Mouse (Mus musculus) heart, adult 2 months (tissue): ENCODE results near the gene Akna. TPM values are rescaled to one million over a fixed set of nuclear protein-coding genes. Genes with fewer than 3 reads are reported as not detected.

Source experiments
- DNase-seq, 2 experiments: peaks; one replicate each; pipeline ENCODE4 v3.0.0; 2021
- H3K27ac ChIP-seq: fragments of 200-600 bp; 2 replicates; pipeline ENCODE4 v1.8.1; 2022
- H3K27me3 ChIP-seq: fragments of 200-500 bp; 2 replicates; pipeline ENCODE4 v1.6.1; 2012; ENCODE audit warnings: mild to moderate bottlenecking, low read length, inconsistent platforms, mixed read lengths; ENCODE audit not compliant: control insufficient read depth, insufficient read depth
- H3K36me3 ChIP-seq: fragments of 200-500 bp; 2 replicates; pipeline ENCODE4 v1.6.1; 2012; ENCODE audit warnings: low read length, inconsistent platforms; ENCODE audit not compliant: control insufficient read depth, insufficient read depth
- H3K4me1 ChIP-seq: fragments of 200-500 bp; 2 replicates; pipeline ENCODE4 v1.6.1; 2011; ENCODE audit warnings: low read length; ENCODE audit not compliant: control insufficient read depth, insufficient read depth
- H3K4me3 ChIP-seq: fragments of 200-600 bp; 2 replicates; pipeline ENCODE4 v1.8.1; 2022
- H3K79me2 ChIP-seq: fragments of 200-500 bp; replicated peaks from 2 replicates; pipeline ENCODE4 v1.6.1; 2012; ENCODE audit warnings: mild to moderate bottlenecking, inconsistent platforms, low read length, moderate library complexity, mixed read lengths; ENCODE audit not compliant: control insufficient read depth, insufficient read depth
- H3K9ac ChIP-seq: fragments of 200-500 bp; 2 replicates; pipeline ENCODE4 v1.6.1; 2012; ENCODE audit warnings: low read depth, mild to moderate bottlenecking, control low read depth, inconsistent platforms, low read length, mixed read lengths
- CTCF ChIP-seq: fragments of 200-600 bp; IDR thresholded peaks from 2 replicates; pipeline ENCODE4 v1.8.1; 2022; ENCODE audit warnings: antibody characterized with exemption, mild to moderate bottlenecking, moderate library complexity
- EP300 ChIP-seq: fragments of 200-500 bp; IDR thresholded peaks from 2 replicates; pipeline ENCODE4 v1.6.1; 2011; ENCODE audit warnings: low read depth, low read length, control low read depth; ENCODE audit not compliant: insufficient read depth
- POLR2A ChIP-seq: fragments of 200-500 bp; IDR thresholded peaks from 2 replicates; pipeline ENCODE4 v1.6.1; 2011; ENCODE audit warnings: mild to moderate bottlenecking, low read depth, low read length, control low read depth; ENCODE audit not compliant: insufficient read depth
- WGBS: fragments of 180-500 bp; shearing (Covaris S2); methylation state at CpG from one replicate; pipeline ENCODE4 v1.1.7; 2018; 5-methylcytosine and 5-hydroxymethylcytosine counted together
- intact Hi-C: fragments of 180-260 bp; cut with DNase I; formaldehyde crosslinking; loops from one replicate; pipeline ENCODE4 v1.15.1; 2025
- polyA plus RNA-seq: library from polyadenylated mRNA; depleted of rRNA; stranded (reverse); fragments of >200 nt; gene quantifications from 2 replicates; pipeline ENCODE4 v1.2.3, GENCODE M21; 2012
- total RNA-seq, 2 experiments: library from RNA; stranded (reverse); gene quantifications; 2 replicates each; pipeline ENCODE4 v1.2.3; 2021

The Akna gene
- total and polyA plus RNA-seq, 3 experiments: 3.5 to 4.8 (median 3.9) TPM

- no peaks in the 10 kb centered on the region for H3K27me3 ChIP-seq
Measured at GRCm38 (mm10) chr4:63346659-63347058, 56.5 kb downstream of the Akna start.

DNA sequence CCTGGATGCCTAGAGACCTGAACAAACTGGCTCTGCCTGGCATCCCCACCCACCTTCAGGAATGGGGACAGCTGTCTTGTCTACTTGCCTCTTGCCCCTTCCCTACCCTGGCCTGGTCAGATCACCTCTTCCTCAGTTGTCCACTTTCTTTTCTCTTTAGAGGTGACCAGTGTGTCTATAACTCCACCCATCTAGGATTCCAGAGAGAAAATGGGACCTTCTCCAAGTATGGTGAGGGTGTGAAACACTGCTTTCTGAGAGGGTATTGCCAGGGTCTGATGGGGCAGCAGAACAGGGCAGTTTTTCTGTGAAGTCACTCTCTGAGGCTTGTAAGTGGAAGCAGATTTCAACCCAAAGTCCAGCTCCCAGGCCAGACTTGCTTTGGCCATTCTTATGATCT, 57.9 kb downstream of the Akna start:
- Histone ChIP-seq H3K4me1 (no peaks in the 10 kb centered on the region), H3K4me3 (no peak overlapping the region), H3K9ac (no peak overlapping the region), H3K27ac (no peak overlapping the region), H3K79me2 (no peaks in the 10 kb centered on the region), H3K27me3 (no peaks in the 10 kb centered on the region), H3K36me3 (no peaks in the 10 kb centered on the region)
- TF ChIP-seq EP300 (no peak), CTCF (no peak), POLR2A (no peak)
- peak in 1 of 2 experiments; percentile 4 for DNase-seq
- intact Hi-C loops: no loop called here

More at GRCm38 (mm10) chr4:63346659-63347058, 56.5 kb downstream of the Akna start:
- no peak overlapping the region for H3K27ac ChIP-seq
- H3K4me3 ChIP-seq: no peak overlapping the region
- H3K9ac ChIP-seq: no peak overlapping the region
- no peaks in the 10 kb centered on the region for H3K4me1 ChIP-seq
- DNase-seq: no peak
- H3K79me2 ChIP-seq: no peaks in the 10 kb centered on the region
- H3K36me3 ChIP-seq: no peaks in the 10 kb centered on the region
- intact Hi-C loops: no loop called here
- no peak for TF ChIP-seq POLR2A
- TF ChIP-seq EP300: no peak
- TF ChIP-seq CTCF: no peak
- 82% methylated on average over 4 of the region's 4 CpGs for WGBS

- Histone ChIP-seq H3K4me1 (no peaks in the 10 kb centered on the region), H3K79me2 (no peaks in the 10 kb centered on the region), H3K27ac (no peak within 1 kb of the TSS), H3K27me3 (no peaks in the 10 kb centered on the region), H3K4me3 (no peak within 1 kb of the TSS), H3K36me3 (no peaks in the 10 kb centered on the region), H3K9ac (no peak within 1 kb of the TSS)
- DNase-seq: no peak
- TF ChIP-seq EP300: no peak
- TF ChIP-seq CTCF: no peak
- no peak for TF ChIP-seq POLR2A
- intact Hi-C loops: no loop called here
- 74% methylated on average over 8 of the region's 8 CpGs for WGBS
Measured at GRCm38 (mm10) chr4:63344295-63344694, 58.9 kb downstream of the Akna start, which contains the start of gene Orm1. Gene Orm1 (plus strand): TSS chr4:63344560.

GRCm38 (mm10) chr4:63343608-63344007, 59.5 kb downstream of the Akna start:
- TF ChIP-seq POLR2A (no peak), EP300 (no peak), CTCF (no peak)
- Histone ChIP-seq H3K36me3 (no peaks in the 10 kb centered on the region), H3K4me3 (no peak overlapping the region), H3K27me3 (no peaks in the 10 kb centered on the region), H3K9ac (no peak overlapping the region), H3K79me2 (no peaks in the 10 kb centered on the region), H3K4me1 (no peaks in the 10 kb centered on the region), H3K27ac (no peak overlapping the region)
- DNase-seq: no peak
- WGBS: 72% methylated on average over 3 of the region's 3 CpGs
- intact Hi-C loops: no loop called here

GRCm38 (mm10) chr4:63342491-63342890, 60.7 kb downstream of the Akna start:
- Histone ChIP-seq H3K9ac (no peak overlapping the region), H3K27ac (no peak overlapping the region), H3K4me3 (no peak overlapping the region), H3K4me1 (no peaks in the 10 kb centered on the region), H3K36me3 (no peaks in the 10 kb centered on the region), H3K79me2 (no peaks in the 10 kb centered on the region), H3K27me3 (no peaks in the 10 kb centered on the region)
- intact Hi-C loops: no loop called here
- 64% methylated on average over 4 of the region's 4 CpGs for WGBS
- DNase-seq: peak in 1 of 2 experiments; percentile 0
- TF ChIP-seq POLR2A (no peak), CTCF (no peak), EP300 (no peak)

DNA sequence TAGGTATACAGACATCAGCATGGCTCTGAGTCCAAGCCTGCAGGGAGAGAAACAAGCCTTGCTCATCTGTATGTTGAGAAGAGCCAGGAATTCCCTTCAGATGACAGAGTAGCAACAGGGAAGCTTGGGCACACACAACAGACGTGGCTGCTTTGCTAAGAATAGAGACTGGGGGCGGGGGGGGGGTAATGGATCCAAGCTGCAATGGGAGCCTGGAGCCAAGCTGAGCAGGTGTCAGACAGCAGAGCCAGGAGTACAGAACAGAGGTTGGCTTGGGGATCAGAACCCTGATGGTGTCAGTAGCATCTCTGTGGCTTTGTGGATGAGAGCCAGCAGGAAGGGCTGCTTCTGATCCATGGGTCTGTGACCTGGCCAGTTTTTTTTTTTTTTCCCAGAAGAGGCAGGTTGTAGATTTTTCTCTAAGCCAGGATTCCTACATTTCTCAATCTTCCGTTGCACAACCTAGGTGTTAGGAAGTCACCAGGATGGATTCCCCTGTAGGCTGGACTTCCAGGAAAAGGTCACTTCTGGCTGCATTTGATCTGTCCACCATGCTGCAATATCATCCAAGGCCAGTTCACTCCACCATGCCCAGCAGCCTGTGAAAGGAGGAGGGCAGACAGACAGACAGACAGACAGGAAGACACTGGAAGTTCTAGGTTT, 64.6 kb downstream of the Akna start:
- no peaks in the 10 kb centered on the region for H3K36me3 ChIP-seq
- no peak overlapping the region for H3K27ac ChIP-seq
- no peak for TF ChIP-seq POLR2A
- no peak for TF ChIP-seq CTCF
- TF ChIP-seq EP300: no peak
- no peaks in the 10 kb centered on the region for H3K4me1 ChIP-seq
- no peak overlapping the region for H3K9ac ChIP-seq
- H3K79me2 ChIP-seq: no peaks in the 10 kb centered on the region
- no peak overlapping the region for H3K4me3 ChIP-seq
- H3K27me3 ChIP-seq: no peaks in the 10 kb centered on the region
- DNase-seq: peak in 1 of 2 experiments; percentile 16
- intact Hi-C loops: no loop called here
- WGBS: 38% methylated on average over 3 of the region's 3 CpGs
